30 mouse cellular contexts compared by ENCODE assay signal in genomic region chr2:51448121-51448520, GRCm38 (mm10).
"Had no signal": no experiment of that assay in that cellular context is flagged by ENCODE, and none has a peak within 500 bp of the region (broad histone marks: within the 10 kb centered on the region; RNA-seq: fewer than 3 reads in every experiment).

No protein-coding gene starts in this region.

- H3K4me1 ChIP-seq: limb, embryonic 10.5 days; limb, embryonic 12.5 days; limb, embryonic 15.5 days; liver, embryonic 12.5 days; liver, embryonic 13.5 days; liver, embryonic 15.5 days; lung, embryonic 15.5 days; megakaryocyte, embryonic 14.5 days; neural tube, embryonic 12.5 days had no signal

- ATAC-seq: liver, embryonic 12.5 days; liver, postnatal 0 days; lung, postnatal 0 days; midbrain, embryonic 13.5 days; midbrain, embryonic 15.5 days; midbrain, embryonic 16.5 days had no signal

- DNase-seq: left cerebral cortex, postnatal 4 days; liver; liver, embryonic 13.5 days; liver, postnatal 0 days; lung, adult 18-20 months; lung, embryonic 14.5 days; lung, postnatal 10 days; lung, postnatal 14 days; lung, postnatal 36 days; lung, postnatal 4 days had no signal

- H3K9me3 ChIP-seq: limb, embryonic 10.5 days; limb, embryonic 15.5 days; liver, embryonic 12.5 days; liver, embryonic 13.5 days; liver, embryonic 15.5 days; lung, embryonic 15.5 days; midbrain, embryonic 10.5 days; midbrain, embryonic 13.5 days; midbrain, embryonic 15.5 days had no signal

- H3K36me3 ChIP-seq: limb, embryonic 10.5 days; limb, embryonic 12.5 days; limb, embryonic 13.5 days; limb, embryonic 15.5 days; liver, embryonic 12.5 days; liver, embryonic 13.5 days; liver, embryonic 15.5 days; lung, embryonic 15.5 days; midbrain, embryonic 10.5 days; midbrain, embryonic 12.5 days; midbrain, embryonic 13.5 days; midbrain, embryonic 15.5 days; neural tube, embryonic 12.5 days had no signal

- H3K9ac ChIP-seq: limb, embryonic 12.5 days; limb, embryonic 13.5 days; limb, embryonic 15.5 days; liver, embryonic 12.5 days; liver, embryonic 13.5 days; liver, embryonic 14.5 days; liver, embryonic 15.5 days; liver, postnatal 0 days; lung, embryonic 14.5 days; lung, embryonic 15.5 days; midbrain, embryonic 12.5 days; midbrain, embryonic 13.5 days; midbrain, embryonic 15.5 days; neural tube, embryonic 12.5 days had no signal

- H3K4me3 ChIP-seq: limb, embryonic 10.5 days; limb, embryonic 12.5 days; limb, embryonic 13.5 days; limb, embryonic 15.5 days; liver, embryonic 12.5 days; liver, embryonic 13.5 days; liver, embryonic 15.5 days; lung, embryonic 15.5 days; megakaryocyte, embryonic 14.5 days; midbrain, embryonic 10.5 days; midbrain, embryonic 12.5 days; midbrain, embryonic 13.5 days; midbrain, embryonic 15.5 days; myocyte; neural tube, embryonic 12.5 days had no signal

- H3K27me3 ChIP-seq: limb, embryonic 12.5 days; limb, embryonic 13.5 days; limb, embryonic 15.5 days; liver, embryonic 12.5 days; liver, embryonic 13.5 days; liver, embryonic 15.5 days; lung, embryonic 15.5 days; megakaryocyte, embryonic 14.5 days; midbrain, embryonic 12.5 days; midbrain, embryonic 13.5 days; midbrain, embryonic 15.5 days; neural tube, embryonic 12.5 days had no signal

- H3K4me2 ChIP-seq: limb, embryonic 12.5 days; limb, embryonic 13.5 days; limb, embryonic 15.5 days; liver, embryonic 11.5 days; liver, embryonic 12.5 days; liver, embryonic 13.5 days; liver, embryonic 15.5 days; lung, embryonic 14.5 days; lung, embryonic 15.5 days; midbrain, embryonic 11.5 days; midbrain, embryonic 12.5 days; midbrain, embryonic 13.5 days; midbrain, embryonic 15.5 days; neural tube, embryonic 12.5 days had no signal

- H3K27ac ChIP-seq: limb, embryonic 10.5 days; limb, embryonic 12.5 days; limb, embryonic 13.5 days; limb, embryonic 15.5 days; liver, embryonic 12.5 days; liver, embryonic 13.5 days; liver, embryonic 14.5 days; liver, embryonic 15.5 days; lung, embryonic 15.5 days; macrophage; midbrain, embryonic 10.5 days; midbrain, embryonic 12.5 days; midbrain, embryonic 13.5 days; midbrain, embryonic 15.5 days; neural tube, embryonic 12.5 days had no signal
